Mouse (Mus musculus) limb, embryonic 11.5 days (tissue): ENCODE results near the gene U2surp. TPM values are rescaled to one million over a fixed set of nuclear protein-coding genes. Genes with fewer than 3 reads are reported as not detected.

Source experiments
- ATAC-seq: fragments of 200-750 bp; cut with Nextera tagmentation; 2 replicates; pipeline ENCODE4 v1.8.0; 2017; ENCODE audit warnings: low read depth; ENCODE audit not compliant: insufficient number of reproducible peaks, low FRiP score, low TSS enrichment
- DNase-seq: peaks from one replicate; pipeline ENCODE4 v3.0.0-alpha.2; 2015; ENCODE audit warnings: low spot score
- H3K27ac ChIP-seq: fragments of 300-500 bp; sonication (generic); replicated peaks from 2 replicates; pipeline ENCODE4 v1.5.1; 2014; ENCODE audit warnings: low read depth, mild to moderate bottlenecking, low read length
- H3K27me3 ChIP-seq: fragments of 300-500 bp; sonication (generic); 2 replicates; pipeline ENCODE4 v1.6.1; 2014; ENCODE audit warnings: mild to moderate bottlenecking, low read length, mixed read lengths; ENCODE audit not compliant: control insufficient read depth, insufficient read depth
- H3K36me3 ChIP-seq: fragments of 300-500 bp; sonication (generic); 2 replicates; pipeline ENCODE4 v1.6.1; 2014; ENCODE audit warnings: mild to moderate bottlenecking, low read length, moderate library complexity, mixed read lengths; ENCODE audit not compliant: control insufficient read depth, insufficient read depth
- H3K4me1 ChIP-seq: fragments of 300-500 bp; sonication (generic); 2 replicates; pipeline ENCODE4 v1.6.1; 2014; ENCODE audit warnings: low read length, mixed read lengths; ENCODE audit not compliant: control insufficient read depth, insufficient read depth
- H3K4me2 ChIP-seq: fragments of 300-500 bp; sonication (generic); 2 replicates; pipeline ENCODE4 v1.6.1; 2014; ENCODE audit warnings: low read depth, mild to moderate bottlenecking, moderate library complexity; ENCODE audit not compliant: severe bottlenecking
- H3K4me3 ChIP-seq: fragments of 300-500 bp; sonication (generic); 2 replicates; pipeline ENCODE4 v1.5.1; 2014; ENCODE audit warnings: low read depth, low read length
- H3K9ac ChIP-seq: fragments of 300-500 bp; sonication (generic); 2 replicates; pipeline ENCODE4 v1.6.1; 2014; ENCODE audit warnings: mild to moderate bottlenecking, low read length
- H3K9me3 ChIP-seq: fragments of 300-500 bp; sonication (generic); 2 replicates; pipeline ENCODE4 v1.6.1; 2016; ENCODE audit warnings: low read length; ENCODE audit not compliant: control insufficient read depth
- WGBS: fragments of 180-500 bp; shearing (Covaris S2); extraction: QIAGEN DNeasy Blood & Tissue Kit; methylation state at CpG from one replicate; pipeline ENCODE4 v1.1.7; 2014; 5-methylcytosine and 5-hydroxymethylcytosine counted together
- polyA plus RNA-seq: library from polyadenylated mRNA; unstranded; fragments of >200 nt; fragmentation: Nextera tagmentation; extraction: Ambion mirVana; gene quantifications from 2 replicates; pipeline ENCODE4 v1.2.1, GENCODE M21; 2014

U2surp gene
- polyA plus RNA-seq, result 148 and 156 TPM in 2 replicates

DNA sequence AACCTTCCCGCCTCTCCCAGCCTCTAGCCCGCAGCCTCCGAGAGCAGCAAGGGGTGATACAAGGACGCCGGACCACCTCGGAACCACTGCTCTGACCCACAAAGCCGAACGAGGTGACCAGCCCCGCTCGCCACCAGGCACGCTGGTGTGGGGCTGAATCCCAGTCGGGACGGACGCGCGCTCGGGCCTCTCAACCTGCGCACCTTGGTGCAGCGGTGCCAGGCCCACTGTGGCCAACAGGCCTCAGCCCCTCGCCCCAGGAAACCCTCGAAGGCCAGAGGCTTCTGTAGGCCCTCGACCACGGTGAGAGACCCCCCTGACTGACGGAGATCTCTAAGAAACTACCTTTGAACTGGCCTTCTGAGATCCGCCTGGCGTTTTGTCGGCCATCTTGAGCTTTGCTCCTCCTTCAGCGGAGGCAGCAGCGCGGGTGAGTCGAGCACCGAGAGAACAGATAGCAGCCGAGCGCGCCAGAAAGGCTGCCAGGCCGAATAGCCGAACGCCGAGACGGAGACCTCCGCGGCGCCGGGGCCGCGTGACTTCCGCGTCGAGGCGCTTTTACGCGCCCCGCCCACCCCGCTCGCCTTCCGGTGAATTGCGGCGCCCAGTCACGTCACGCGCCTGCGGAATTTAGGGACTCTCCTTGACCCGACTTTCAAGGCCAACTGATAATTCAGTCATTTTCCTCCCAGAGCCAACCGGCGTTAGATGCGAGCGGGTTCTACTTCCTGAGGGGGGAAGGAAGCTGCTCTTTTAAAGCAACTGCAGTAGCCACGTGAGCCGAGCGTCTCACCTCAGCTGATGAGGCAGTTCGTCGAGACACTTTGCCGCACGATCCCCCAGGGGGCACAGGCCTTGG is at the start of gene U2surp:
Gene U2surp (minus strand): TSS at position 525 of the 859 bp plus-strand sequence.
- peak; percentile 94 for ATAC-seq
- peak within 1 kb of the TSS; percentile 95 for H3K9ac ChIP-seq
- under 1% methylated on average over 74 of the region's 74 CpGs for WGBS

DNA sequence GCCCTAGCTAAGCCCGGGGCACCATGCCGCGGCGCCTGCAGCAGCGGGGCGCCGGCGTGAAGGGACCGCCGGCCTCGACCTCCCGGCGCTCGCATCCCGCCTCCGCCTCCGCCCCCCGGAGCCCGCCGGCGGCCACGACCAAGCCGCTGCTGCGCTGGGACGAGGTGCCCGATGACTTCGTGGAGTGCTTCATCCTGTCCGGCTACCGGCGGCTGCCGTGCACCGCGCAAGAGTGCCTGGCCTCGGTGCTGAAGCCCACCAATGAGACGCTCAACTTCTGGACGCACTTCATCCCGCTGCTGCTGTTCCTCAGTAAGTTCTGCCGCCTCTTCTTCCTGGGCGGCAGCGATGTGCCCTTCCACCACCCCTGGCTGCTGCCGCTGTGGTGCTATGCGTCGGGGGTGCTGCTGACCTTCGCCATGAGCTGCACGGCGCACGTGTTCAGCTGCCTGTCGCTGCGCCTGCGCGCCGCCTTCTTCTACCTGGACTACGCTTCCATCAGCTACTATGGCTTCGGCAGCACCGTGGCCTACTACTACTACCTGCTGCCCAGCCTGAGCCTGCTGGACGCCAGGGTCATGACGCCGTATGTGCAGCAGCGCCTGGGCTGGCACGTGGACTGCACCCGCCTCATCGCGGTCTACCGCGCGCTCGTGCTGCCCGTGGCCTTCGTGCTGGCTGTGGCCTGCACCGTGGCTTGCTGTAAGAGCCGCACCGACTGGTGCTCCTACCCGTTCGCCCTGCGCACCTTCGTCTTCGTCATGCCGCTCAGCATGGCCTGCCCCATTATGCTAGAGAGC is 48.3 kb upstream of the U2surp start:
- H3K27ac ChIP-seq, result no peak overlapping the region
- peak; percentile 40; the same call in 1 of the 2 replicates for ATAC-seq

More for the DNA sequence above, at the start of gene U2surp:
- Histone ChIP-seq H3K27me3 (no peaks in the 10 kb centered on the region), H3K9me3 (no peaks in the 10 kb centered on the region), H3K4me1 (peaks cover 12% of the 10 kb centered on the region), H3K36me3 (no peaks in the 10 kb centered on the region), H3K4me2 (peak within 1 kb of the TSS; percentile 82), H3K4me3 (peak within 1 kb of the TSS; percentile 99), H3K27ac (peak within 1 kb of the TSS; percentile 78; the same call in 1 of the 2 replicates)
- peak; percentile 96 for DNase-seq

DNA sequence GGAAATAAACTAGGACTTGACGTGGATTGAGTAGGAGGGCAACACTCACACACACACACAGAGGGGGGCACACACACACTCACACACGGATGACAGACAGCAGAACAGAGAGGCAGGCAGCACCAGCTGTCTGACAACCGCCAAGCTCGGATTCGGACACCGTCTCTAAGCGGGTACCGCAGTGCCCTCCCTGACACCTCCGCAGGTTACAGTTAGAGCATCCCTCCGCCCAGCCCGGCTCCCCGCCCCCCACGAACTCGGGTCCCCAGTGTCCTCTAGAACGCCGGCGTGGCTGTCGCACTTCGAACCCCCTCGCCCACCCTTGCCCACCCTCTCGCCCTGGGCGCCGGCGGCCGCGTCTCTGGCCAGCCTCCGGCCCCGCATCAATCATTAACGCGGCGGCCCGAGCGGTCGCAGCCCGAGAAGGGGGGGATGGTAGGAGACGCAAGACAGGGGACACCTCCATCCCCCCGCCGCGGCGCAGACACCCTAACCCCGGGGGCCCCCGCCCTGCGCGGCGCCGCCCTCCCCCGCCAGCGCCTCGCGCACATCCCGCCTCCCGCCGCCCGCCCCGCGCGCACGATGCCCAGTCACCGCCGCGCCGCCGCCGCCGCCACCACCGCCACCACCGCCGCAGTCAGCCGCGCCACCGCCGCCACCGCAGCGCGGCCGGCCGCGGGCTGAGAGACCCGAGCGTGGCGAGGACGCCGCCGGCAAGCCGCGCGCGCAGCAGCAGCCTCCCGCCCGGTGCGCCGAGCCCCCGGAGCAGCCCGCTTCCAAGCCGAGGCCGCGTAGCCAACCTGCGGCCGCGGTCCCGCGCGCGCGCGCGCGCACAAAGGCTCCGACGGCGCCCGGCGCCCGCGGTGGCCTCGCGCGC is 47.5 kb upstream of the U2surp start, which contains the start of gene Paqr9:
Gene Paqr9 (plus strand): TSS at position 599 of the 877 bp plus-strand sequence.
- H3K4me3 ChIP-seq, result peak within 1 kb of the TSS; percentile 52
- peak within 1 kb of the TSS; percentile 96 for H3K4me2 ChIP-seq
- H3K9ac ChIP-seq, result peak within 1 kb of the TSS; percentile 61
- H3K27me3 ChIP-seq, result peaks cover 43% of the 10 kb centered on the region
- no peaks in the 10 kb centered on the region for H3K9me3 ChIP-seq
- no peak within 1 kb of the TSS for H3K27ac ChIP-seq
- under 1% methylated on average over 51 of the region's 118 CpGs for WGBS
- peak; percentile 51; the same call in 1 of the 2 replicates for ATAC-seq
- peaks cover 3% of the 10 kb centered on the region for H3K4me1 ChIP-seq
- peak; percentile 57 for DNase-seq
- no peaks in the 10 kb centered on the region for H3K36me3 ChIP-seq

More for the DNA sequence above, 48.3 kb upstream of the U2surp start:
- Histone ChIP-seq H3K36me3 (no peaks in the 10 kb centered on the region), H3K4me3 (peak overlapping the region; percentile 52), H3K27me3 (peaks cover 43% of the 10 kb centered on the region), H3K4me1 (peaks cover 3% of the 10 kb centered on the region), H3K4me2 (peak overlapping the region; percentile 96), H3K9ac (peak overlapping the region; percentile 61), H3K9me3 (no peaks in the 10 kb centered on the region)
- 13% methylated on average over 63 of the region's 78 CpGs for WGBS
- DNase-seq, result peak; percentile 67

DNA sequence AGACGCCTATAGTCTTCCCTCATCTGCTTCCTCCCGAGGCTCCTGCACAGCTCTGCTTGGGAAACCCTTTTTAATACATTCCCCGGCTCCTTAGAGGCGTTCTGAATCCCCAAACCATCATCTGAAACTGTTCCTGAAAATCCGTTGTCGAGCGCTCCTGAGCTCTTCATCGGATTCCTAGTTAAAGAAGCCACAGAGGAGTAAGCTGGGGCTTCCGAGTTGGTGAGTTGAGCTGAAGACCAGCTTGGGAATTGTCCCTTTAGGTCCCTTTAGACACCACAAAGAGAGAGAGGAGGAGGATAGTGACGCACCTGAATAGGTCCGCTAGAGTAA is 46.9 kb upstream of the U2surp start:
- DNase-seq (no peak), ATAC-seq (no peak)
- Histone ChIP-seq H3K27me3 (peaks cover 43% of the 10 kb centered on the region), H3K36me3 (no peaks in the 10 kb centered on the region), H3K4me2 (peak overlapping the region; percentile 96), H3K9ac (no peak overlapping the region), H3K4me1 (peaks cover 3% of the 10 kb centered on the region), H3K27ac (no peak overlapping the region), H3K9me3 (no peaks in the 10 kb centered on the region), H3K4me3 (peak overlapping the region; percentile 52)
- 15% methylated on average over 11 of the region's 11 CpGs for WGBS

DNA sequence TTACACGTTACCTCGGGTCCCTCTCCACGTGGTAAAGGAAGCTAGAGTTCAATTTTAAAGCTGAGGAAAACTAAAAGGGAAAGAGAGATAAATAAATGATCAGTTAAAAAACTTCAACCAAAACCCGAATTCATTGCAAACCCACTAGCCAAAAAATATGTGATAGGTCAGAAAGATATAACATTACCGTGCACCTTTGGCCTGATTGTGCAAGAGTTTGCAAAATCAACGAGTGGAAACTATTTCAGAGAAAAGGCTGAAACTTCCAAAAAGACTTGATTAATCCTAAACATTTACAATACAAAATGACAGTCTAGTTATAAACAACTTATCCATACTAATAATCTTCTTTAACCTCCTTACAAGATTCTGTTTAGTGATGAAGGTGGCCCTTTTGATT is 45.9 kb upstream of the U2surp start:
- H3K36me3 ChIP-seq, result no peaks in the 10 kb centered on the region
- no peak overlapping the region for H3K9ac ChIP-seq
- ATAC-seq, result no peak
- H3K9me3 ChIP-seq, result no peaks in the 10 kb centered on the region
- H3K27me3 ChIP-seq, result peaks cover 43% of the 10 kb centered on the region
- H3K4me3 ChIP-seq, result no peak overlapping the region
- no peak overlapping the region for H3K27ac ChIP-seq
- H3K4me1 ChIP-seq, result peaks cover 3% of the 10 kb centered on the region
- DNase-seq, result no peak
- 66% methylated on average over 6 of the region's 6 CpGs for WGBS
- H3K4me2 ChIP-seq, result no peak overlapping the region

DNA sequence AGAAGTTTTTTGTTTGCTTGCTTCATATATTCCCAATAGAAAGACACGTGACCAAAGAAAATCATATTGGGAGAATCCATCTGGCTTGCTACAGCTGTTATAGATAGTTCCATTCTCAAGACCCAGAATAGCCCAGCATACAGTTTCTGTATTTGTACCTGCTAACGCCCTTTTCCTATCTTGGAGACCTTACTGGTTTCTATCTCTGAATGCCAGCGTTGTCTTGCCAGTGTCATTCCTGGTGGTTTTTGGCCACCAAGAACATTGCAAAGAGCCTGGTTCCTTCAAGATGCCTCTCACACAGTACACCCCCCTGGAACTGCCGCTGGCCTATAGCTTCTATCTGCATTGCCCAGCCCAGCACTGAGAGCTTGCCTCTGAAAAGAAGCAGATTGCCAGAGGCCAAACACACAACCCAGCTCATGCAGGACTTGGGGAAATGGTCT is 44.3 kb upstream of the U2surp start:
- DNase-seq, result no peak
- Histone ChIP-seq H3K27me3 (peaks cover 35% of the 10 kb centered on the region), H3K4me1 (peaks cover 3% of the 10 kb centered on the region), H3K36me3 (no peaks in the 10 kb centered on the region), H3K27ac (no peak overlapping the region), H3K4me2 (no peak overlapping the region), H3K9ac (no peak overlapping the region), H3K4me3 (no peak overlapping the region), H3K9me3 (no peaks in the 10 kb centered on the region)
- ATAC-seq, result no peak
- 89% methylated on average over 4 of the region's 4 CpGs for WGBS

DNA sequence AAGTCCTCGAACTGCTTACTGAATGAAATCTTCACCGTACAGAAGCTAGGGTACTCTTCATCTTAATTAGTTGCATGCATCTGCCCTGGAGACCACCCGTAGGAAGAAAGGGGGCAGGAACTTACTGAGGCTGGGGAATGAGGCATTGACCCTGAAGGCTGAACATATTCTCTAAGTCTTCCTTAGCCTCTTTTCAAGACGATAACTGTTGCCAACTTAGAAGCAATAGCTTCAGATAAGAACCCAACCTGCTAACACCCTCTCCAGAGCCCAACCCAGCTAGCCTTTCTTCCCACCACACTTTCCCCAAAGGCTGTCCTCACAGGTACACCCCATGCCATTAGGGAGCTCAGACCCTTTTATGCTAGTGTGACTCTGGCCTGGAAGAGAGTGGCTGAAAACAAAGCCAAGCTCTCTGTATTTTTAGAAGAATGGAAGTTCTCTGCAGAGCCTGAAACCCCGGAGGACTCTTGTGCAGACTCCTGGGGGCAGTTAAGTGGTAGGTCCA is 43.5 kb upstream of the U2surp start:
- no peak for ATAC-seq
- DNase-seq, result no peak
- no peak overlapping the region for H3K4me3 ChIP-seq
- no peak overlapping the region for H3K4me2 ChIP-seq
- peaks cover 27% of the 10 kb centered on the region for H3K27me3 ChIP-seq
- peaks cover 3% of the 10 kb centered on the region for H3K4me1 ChIP-seq
- H3K27ac ChIP-seq, result no peak overlapping the region
- no peaks in the 10 kb centered on the region for H3K36me3 ChIP-seq
- H3K9ac ChIP-seq, result no peak overlapping the region
- 80% methylated on average over 5 of the region's 5 CpGs for WGBS
- no peaks in the 10 kb centered on the region for H3K9me3 ChIP-seq
